Mouse (Mus musculus) heart, postnatal 0 days (tissue): ENCODE results near the gene Rptor. TPM values are rescaled to one million over a fixed set of nuclear protein-coding genes. Genes with fewer than 3 reads are reported as not detected.
A peak's percentile ranks its signal among the peaks of the same experiment; 100 is the strongest.

Source experiments
- ATAC-seq: fragments of 200-750 bp; cut with Nextera tagmentation; 2 replicates; pipeline ENCODE4 v1.8.0; 2017; ENCODE audit warnings: low read depth, moderate number of reproducible peaks, moderate library complexity; ENCODE audit not compliant: insufficient read depth
- DNase-seq: peaks from one replicate; pipeline ENCODE4 v3.0.0-alpha.2; 2016; ENCODE audit warnings: low spot score
- H3K27ac ChIP-seq: fragments of 300-500 bp; sonication (generic); 2 replicates; pipeline ENCODE4 v1.5.1; 2014; ENCODE audit warnings: low read depth, mild to moderate bottlenecking
- H3K27me3 ChIP-seq: fragments of 300-500 bp; sonication (generic); 2 replicates; pipeline ENCODE4 v1.6.1; 2014; ENCODE audit warnings: low read length, mixed read lengths; ENCODE audit not compliant: control insufficient read depth, insufficient read depth
- H3K36me3 ChIP-seq: fragments of 300-500 bp; sonication (generic); replicated peaks from 2 replicates; pipeline ENCODE4 v1.6.1; 2014; ENCODE audit warnings: low read length, mixed read lengths; ENCODE audit not compliant: control insufficient read depth, insufficient read depth
- H3K4me1 ChIP-seq: fragments of 300-500 bp; sonication (generic); 2 replicates; pipeline ENCODE4 v1.6.1; 2014; ENCODE audit warnings: antibody characterized with exemption; ENCODE audit not compliant: control insufficient read depth, insufficient read depth
- H3K4me2 ChIP-seq: fragments of 300-500 bp; sonication (generic); 2 replicates; pipeline ENCODE4 v1.6.1; 2014; ENCODE audit warnings: low read depth, mild to moderate bottlenecking, low read length, moderate library complexity
- H3K4me3 ChIP-seq: fragments of 300-500 bp; sonication (generic); 2 replicates; pipeline ENCODE4 v1.5.1; 2014; ENCODE audit warnings: low read depth, low read length
- H3K9ac ChIP-seq: fragments of 300-500 bp; sonication (generic); replicated peaks from 2 replicates; pipeline ENCODE4 v1.6.1; 2014; ENCODE audit warnings: low read depth, low read length, mixed read lengths
- H3K9me3 ChIP-seq: fragments of 300-500 bp; sonication (generic); replicated peaks from 2 replicates; pipeline ENCODE4 v1.6.1; 2016; ENCODE audit warnings: low read length; ENCODE audit not compliant: control insufficient read depth
- CTCF ChIP-seq: IDR thresholded peaks from 2 replicates; pipeline ENCODE4 v1.5.1; 2016; ENCODE audit warnings: antibody characterized with exemption, control low read depth, low read depth
- EP300 ChIP-seq: IDR thresholded peaks from 2 replicates; pipeline ENCODE4 v1.6.1; 2016; ENCODE audit warnings: antibody characterized with exemption, low read depth
- WGBS: fragments of 180-500 bp; shearing (Covaris S2); extraction: QIAGEN DNeasy Blood & Tissue Kit; methylation state at CpG from one replicate; pipeline ENCODE4 v1.1.7; 2014; 5-methylcytosine and 5-hydroxymethylcytosine counted together
- polyA plus RNA-seq: library from polyadenylated mRNA; unstranded; fragments of >200 nt; fragmentation: Nextera tagmentation; extraction: Ambion mirVana; gene quantifications from 2 replicates; pipeline ENCODE4 v1.2.1, GENCODE M21; 2015
- total RNA-seq: library from RNA; depleted of rRNA; stranded (reverse); fragments of >200 nt; gene quantifications from 2 replicates; pipeline ENCODE4 v1.2.3, GENCODE M21; 2014; ENCODE audit warnings: low replicate concordance

Gene Rptor
- total and polyA plus RNA-seq, 2 experiments from 2014 or later: 4.8 to 39.8 TPM

DNA sequence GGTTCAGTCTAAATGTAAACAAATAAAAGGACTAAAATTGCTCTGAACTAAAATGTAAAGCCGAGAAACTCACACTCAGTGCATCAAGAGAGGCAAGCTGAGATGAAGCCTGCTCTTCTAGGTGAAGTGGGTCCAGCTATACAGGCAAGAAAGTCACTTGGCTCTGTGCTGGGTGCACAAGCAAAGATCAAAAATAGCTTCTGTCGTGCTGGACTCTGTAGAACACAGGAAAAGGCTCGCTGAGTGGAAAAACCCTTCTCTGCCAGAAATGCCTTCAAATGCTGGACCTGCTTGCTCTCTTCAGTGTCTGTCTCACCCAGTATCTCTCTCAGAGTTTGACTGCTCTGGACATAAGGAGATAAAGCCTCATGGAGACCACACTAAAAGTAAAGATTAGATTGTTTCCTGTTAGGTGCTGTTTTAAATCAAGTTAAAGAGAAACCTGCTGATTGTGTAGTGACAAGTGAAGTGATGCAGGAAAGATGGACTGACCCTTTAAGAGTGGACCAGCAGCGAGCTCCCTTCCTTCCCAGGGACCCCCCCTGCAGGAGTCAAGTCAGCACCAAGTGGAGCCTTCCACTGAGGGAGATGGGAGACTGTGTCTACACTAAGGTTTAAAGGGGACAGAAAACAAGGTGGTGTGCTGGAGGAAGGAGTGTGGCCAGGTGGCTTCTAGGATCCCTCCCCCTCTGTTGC is 130.4 kb downstream of the Rptor start:
- ATAC-seq (peak; percentile 67; the same call in 1 of the 2 replicates), DNase-seq (peak; percentile 80)
- Histone ChIP-seq H3K9ac (0 out of 2 replicates have a peak overlapping the region, but pooled peaks have one; percentile 8), H3K27ac (peak overlapping the region; percentile 66), H3K4me1 (peaks cover 37% of the 10 kb centered on the region), H3K4me2 (no peak overlapping the region), H3K9me3 (no peaks in the 10 kb centered on the region), H3K4me3 (no peak overlapping the region), H3K27me3 (no peaks in the 10 kb centered on the region), H3K36me3 (no peaks in the 10 kb centered on the region)
- TF ChIP-seq CTCF (no peak), EP300 (no peak)
- 9% methylated on average over 4 of the region's 4 CpGs for WGBS

DNA sequence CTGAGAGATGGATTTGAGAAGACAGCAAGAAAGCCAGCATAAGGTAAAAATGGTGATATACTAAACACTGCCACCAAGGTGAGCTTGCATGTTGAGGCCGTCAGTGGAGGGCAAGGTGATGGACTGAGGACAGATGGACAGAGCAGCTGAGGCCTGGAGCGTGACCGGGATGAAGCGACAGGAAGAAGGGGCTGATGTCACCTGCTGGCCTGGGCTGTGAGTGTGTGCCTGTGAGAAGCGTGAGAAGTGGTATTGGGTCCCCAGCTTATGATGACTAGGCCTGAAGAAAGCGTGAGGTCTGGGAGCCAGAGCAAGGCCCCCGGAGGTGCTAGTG is 130.9 kb downstream of the Rptor start:
- H3K4me2 ChIP-seq: no peak overlapping the region

DNA sequence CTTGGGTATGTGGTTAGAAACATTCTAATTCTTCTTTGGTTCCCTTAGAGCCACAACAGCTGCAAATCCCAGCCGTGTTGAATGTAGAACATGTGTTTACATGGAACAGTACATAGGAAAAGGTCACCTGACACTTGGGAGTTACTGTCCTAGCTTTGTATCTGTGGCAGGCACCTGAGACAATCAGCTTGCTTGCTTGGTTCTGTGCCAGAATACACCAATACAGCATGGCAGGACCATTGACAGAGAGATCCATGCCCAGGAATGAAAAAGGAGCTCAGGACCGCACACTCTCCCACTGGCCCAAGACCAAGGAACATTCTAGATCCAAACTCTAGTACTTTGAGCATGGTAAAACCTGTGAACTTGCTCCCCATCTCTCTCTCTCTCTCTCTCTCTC is 132.4 kb downstream of the Rptor start:
- Histone ChIP-seq H3K9ac (no peak overlapping the region), H3K4me2 (no peak overlapping the region), H3K4me1 (peaks cover 35% of the 10 kb centered on the region), H3K27me3 (no peaks in the 10 kb centered on the region), H3K4me3 (no peak overlapping the region), H3K9me3 (no peaks in the 10 kb centered on the region), H3K27ac (no peak overlapping the region), H3K36me3 (no peaks in the 10 kb centered on the region)
- 81% methylated on average over 2 of the region's 2 CpGs for WGBS
- no peak for TF ChIP-seq CTCF
- ATAC-seq (no peak), DNase-seq (no peak)

More for the DNA sequence above, 130.9 kb downstream of the Rptor start:
- H3K4me3 ChIP-seq: no peak overlapping the region
- H3K27me3 ChIP-seq: no peaks in the 10 kb centered on the region
- DNase-seq: no peak
- 79% methylated on average over 7 of the region's 7 CpGs for WGBS
- no peaks in the 10 kb centered on the region for H3K9me3 ChIP-seq
- ATAC-seq: no peak
- H3K36me3 ChIP-seq: no peaks in the 10 kb centered on the region
- H3K27ac ChIP-seq: peak overlapping the region; percentile 66; the same call in 1 of the 2 replicates
- H3K4me1 ChIP-seq: peaks cover 37% of the 10 kb centered on the region
- H3K9ac ChIP-seq: no peak overlapping the region
- TF ChIP-seq EP300 (no peak), CTCF (no peak)

DNA sequence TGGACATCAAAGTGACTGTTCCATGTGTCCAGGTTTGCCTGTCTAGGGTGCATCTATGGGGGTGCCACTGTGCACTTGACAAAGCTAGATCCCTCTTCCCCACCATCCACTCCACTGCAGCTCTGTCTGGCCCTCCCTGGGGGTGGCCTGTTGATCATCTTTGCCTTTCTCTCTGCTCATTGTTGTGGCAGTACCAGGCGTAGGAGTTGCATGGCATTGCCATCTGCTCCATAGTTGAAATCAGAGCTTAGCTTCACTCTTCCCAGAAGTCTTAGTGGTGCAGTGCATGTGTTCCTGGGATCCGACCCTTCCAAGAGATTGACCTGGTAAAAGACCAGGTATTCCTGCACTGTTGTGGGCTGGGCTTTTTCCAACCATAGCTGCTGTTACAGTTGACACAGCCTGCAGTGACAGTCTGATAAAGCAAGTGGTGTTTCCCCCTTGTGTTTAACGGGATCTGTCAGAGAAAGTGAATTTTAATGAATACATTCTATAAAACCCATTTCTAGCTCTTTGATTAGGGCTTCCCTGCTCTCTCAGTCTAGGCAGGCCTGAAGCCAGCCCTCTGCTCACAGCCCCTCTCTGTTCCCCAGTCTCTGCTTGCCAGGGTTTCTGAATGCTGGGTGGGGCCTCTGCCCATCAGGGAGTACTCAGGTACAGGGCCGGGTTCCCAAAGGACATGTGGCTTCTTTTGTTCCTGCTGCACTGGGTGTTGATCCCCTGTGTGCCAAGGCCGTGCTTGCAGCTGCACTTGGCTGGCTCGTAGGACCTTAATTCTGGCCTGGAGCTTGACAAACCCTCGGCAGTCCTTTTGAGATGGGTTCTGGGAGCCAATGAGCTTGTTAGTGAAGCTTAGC is 136.5 kb downstream of the Rptor start:
- Histone ChIP-seq H3K36me3 (peaks cover 6% of the 10 kb centered on the region; the same call in 1 of the 2 replicates), H3K4me1 (no peaks in the 10 kb centered on the region; the same call in none of the 2 replicates), H3K4me3 (no peak overlapping the region), H3K27ac (no peak overlapping the region), H3K9ac (no peak overlapping the region), H3K27me3 (no peaks in the 10 kb centered on the region), H3K9me3 (no peaks in the 10 kb centered on the region), H3K4me2 (no peak overlapping the region)
- no peak for ATAC-seq
- WGBS: 76% methylated on average over 7 of the region's 7 CpGs
- no peak for DNase-seq
- TF ChIP-seq EP300 (no peak), CTCF (no peak)

DNA sequence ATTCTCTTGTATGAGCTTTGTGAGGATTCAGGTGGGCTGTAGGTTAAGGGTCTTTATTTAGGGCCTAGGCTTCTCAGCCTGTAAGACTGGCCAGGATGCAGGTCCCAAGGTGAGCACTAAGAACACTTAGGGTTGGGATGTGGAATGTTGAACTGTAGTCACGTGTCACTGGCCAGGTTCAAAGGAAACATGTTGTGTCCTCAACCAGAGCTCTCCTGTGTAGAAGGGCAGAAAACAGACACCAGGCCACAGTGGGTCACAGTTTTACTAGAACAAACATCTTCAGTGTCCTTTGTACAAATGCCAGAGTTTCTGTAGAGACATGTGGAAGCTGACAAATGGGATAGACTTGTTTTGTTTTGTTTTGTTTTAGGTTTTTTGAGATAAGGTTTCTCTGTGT is 138.7 kb downstream of the Rptor start:
- Histone ChIP-seq H3K9ac (no peak overlapping the region), H3K4me1 (no peaks in the 10 kb centered on the region), H3K4me2 (no peak overlapping the region), H3K27ac (no peak overlapping the region), H3K9me3 (no peaks in the 10 kb centered on the region), H3K4me3 (no peak overlapping the region), H3K36me3 (peaks cover 6% of the 10 kb centered on the region; the same call in 1 of the 2 replicates), H3K27me3 (no peaks in the 10 kb centered on the region)
- TF ChIP-seq EP300: no peak
- no peak for TF ChIP-seq CTCF
- 78% methylated on average over 1 of the region's 1 CpGs for WGBS
- ATAC-seq (no peak), DNase-seq (no peak)
